Mouse (Mus musculus) ovary, postnatal 36 days (tissue): Measurements from ENCODE around the gene Efcc1.
"Not testable (repeated sequence)": the region's sequence is repeated elsewhere in the genome, so short reads cannot be mapped to it uniquely, and the experiment has no call there.

Experiments used
- DNase-seq: peaks from one replicate; pipeline ENCODE4 v3.0.0; 2022; ENCODE audit warnings: low spot score, mixed read lengths

Efcc1 gene

GRCm38 (mm10) chr6:87744632-87745031 is 14.0 kb downstream of the Efcc1 start:
- no peak for DNase-seq

GRCm38 (mm10) chr6:87745301-87745700 is 14.6 kb downstream of the Efcc1 start:
- no peak for DNase-seq

- no peak for DNase-seq
These were observed 15.4 kb downstream of the Efcc1 start for GRCm38 (mm10) chr6:87746059-87746458.

- DNase-seq = no peak
These were observed 16.2 kb downstream of the Efcc1 start for GRCm38 (mm10) chr6:87746849-87747248.

- no peak for DNase-seq
These were observed 17.4 kb downstream of the Efcc1 start for GRCm38 (mm10) chr6:87748078-87748477.

GRCm38 (mm10) chr6:87748531-87748930 is 17.9 kb downstream of the Efcc1 start:
- no peak for DNase-seq

GRCm38 (mm10) chr6:87750184-87750910 is 19.7 kb downstream of the Efcc1 start:
- DNase-seq = no peak

- DNase-seq = no peak
These were observed 20.9 kb downstream of the Efcc1 start for GRCm38 (mm10) chr6:87751574-87751973.

DNA sequence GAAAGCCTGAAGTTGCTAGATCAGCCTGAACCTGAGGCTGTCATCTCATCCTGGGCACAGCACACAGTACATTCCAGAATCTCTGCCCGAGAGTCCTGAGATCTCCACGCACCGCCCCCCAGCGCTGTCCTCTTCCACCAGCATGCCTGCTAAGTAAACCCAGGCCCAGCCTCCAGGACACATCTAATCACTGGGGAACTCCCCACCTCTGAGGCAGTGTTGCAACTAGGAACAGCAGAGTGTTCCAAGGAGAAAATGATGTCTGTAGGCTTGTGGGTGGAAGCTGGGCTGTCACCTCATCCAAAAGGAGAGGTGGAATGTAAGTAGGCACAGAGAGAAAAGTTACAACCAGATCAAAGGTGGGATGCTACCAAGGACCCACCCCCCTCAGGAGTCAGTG is 24.5 kb downstream of the Efcc1 start:
- DNase-seq = no peak

DNA sequence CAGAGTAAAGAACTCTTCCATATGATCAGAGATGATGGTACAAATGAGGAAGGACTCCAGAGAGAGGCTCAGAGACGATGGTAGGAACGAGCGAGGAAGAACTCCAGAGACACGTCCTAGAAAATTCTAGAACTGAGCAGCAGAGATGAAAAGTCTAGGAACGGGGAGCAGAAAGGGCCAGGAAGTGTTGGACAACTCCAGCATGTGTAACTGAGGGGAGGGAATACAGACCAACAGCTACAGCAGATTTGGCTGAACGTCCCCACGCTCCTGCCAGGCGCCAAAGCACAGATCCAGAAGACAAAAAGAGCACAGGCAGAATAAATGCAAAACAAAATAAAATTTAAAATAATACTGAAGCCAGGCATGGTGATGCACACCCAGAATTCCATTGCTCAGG is 26.2 kb downstream of the Efcc1 start:
- DNase-seq = no peak

- no peak for DNase-seq
These were observed 28.7 kb downstream of the Efcc1 start for GRCm38 (mm10) chr6:87759404-87759803.

DNA sequence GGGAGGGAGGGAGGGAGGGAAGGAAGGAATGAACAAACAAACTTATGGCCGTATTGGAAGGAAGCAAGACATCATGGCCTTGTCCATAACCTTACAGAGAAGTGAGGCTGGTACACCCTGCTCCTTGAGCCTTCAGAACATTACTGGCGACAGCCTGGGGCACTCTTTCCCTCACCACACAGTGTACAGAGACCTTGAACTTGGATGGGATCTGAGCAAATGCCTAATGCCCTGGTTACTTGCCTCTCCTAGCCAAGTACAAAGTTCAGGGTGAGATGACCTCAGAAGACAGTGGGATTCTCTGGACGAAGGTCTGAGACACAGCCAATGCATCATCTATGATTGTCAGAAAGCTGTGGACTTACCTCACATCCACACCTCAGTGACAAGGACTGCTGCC is 29.2 kb downstream of the Efcc1 start:
- DNase-seq = no peak

GRCm38 (mm10) chr6:87762161-87762560 is 31.5 kb downstream of the Efcc1 start:
- no peak for DNase-seq

DNA sequence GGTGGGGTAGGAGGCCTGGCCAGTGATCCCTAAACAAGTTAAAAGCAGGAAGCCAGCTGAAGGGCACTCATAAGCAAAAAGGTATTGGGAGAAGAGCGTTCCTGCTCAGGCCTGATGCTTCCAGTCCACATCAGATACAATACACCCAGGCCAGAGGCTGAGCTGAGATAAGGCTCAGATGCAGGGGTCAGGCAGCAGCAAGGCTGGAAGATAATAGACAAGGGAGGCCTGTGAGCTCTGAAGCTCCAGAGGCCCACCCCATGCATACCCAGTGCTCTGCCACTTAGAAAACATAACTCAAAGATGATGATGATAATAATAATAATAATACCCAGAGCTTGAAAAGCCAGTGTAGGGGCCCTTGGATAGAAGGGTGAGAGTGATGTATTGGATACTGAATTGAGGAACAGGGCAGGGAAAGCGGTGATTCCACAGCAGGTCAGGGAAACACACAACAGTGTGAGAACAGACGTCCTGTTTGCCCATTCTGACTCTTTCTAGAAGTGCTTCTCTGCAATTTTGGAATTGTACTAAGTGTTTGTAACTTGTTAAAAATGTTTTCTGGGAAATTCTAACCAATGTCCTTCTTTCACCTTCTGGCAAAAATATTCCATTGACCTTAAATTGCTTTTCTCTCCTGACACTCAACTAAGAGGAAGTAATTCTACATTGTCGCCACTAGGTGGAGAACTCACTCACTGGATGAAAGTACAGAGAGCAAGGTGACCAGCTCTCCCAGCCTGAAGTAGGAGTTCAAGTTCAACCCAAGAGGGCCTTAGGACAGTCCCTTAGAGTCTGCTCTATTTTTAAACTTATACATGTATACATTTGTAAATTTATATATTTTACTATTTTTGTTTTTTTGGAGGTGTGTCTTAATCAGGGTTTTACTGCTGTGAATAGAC is 33.0 kb downstream of the Efcc1 start:
- no peak for DNase-seq

- DNase-seq = not testable (repeated sequence)
These were observed 33.6 kb downstream of the Efcc1 start for GRCm38 (mm10) chr6:87764296-87764695.

GRCm38 (mm10) chr6:87770626-87771025 is 40.0 kb downstream of the Efcc1 start:
- no peak for DNase-seq

- no peak for DNase-seq
These were observed 43.8 kb downstream of the Efcc1 start for GRCm38 (mm10) chr6:87774466-87774865.

DNA sequence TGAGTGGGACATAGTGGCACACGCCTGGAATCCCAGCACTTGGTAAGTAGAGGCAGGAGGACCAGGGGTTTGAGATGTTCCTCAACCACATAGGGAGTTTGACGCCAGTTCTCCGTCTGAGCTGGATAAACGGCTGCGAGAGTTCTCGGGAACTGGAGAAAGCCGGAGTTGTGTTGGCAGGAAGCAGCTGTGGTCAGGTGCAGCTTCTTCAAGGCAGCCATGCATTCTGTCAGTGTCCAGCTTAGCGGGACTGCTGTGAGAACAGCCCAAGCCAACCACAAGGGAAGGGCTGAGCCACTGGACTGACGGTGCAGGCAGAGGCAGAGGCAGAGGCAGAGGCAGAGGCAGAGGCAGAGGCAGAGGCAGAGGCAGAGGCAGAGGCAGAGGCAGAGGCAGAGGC is 44.2 kb downstream of the Efcc1 start:
- no peak for DNase-seq

GRCm38 (mm10) chr6:87775588-87776245 is 45.0 kb downstream of the Efcc1 start:
- DNase-seq = no peak

GRCm38 (mm10) chr6:87776663-87777062 is 46.0 kb downstream of the Efcc1 start:
- no peak for DNase-seq

DNA sequence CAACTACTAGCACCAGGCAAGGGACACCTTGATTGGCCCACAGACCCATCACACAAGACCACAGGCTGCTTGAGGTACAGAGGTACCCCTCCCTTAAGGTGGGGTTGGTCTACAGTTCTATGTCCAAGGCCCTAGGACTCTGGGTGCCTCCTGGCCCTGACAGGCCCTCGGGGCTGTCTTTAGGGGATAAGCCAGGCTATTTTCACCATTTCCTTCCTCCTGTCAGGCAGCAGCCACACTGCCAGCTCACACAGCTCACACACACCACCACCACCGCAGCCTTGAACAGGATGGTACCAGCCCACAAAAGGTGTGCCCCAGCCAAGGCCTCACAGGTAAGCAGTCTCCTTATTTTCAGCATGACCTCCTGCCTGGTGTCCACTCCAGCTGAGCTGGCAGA is 47.2 kb downstream of the Efcc1 start, which contains the start of gene Gp9:
Gene Gp9, plus strand, starts transcription at position 231 of the 400 bp plus-strand sequence.
- DNase-seq = no peak

DNA sequence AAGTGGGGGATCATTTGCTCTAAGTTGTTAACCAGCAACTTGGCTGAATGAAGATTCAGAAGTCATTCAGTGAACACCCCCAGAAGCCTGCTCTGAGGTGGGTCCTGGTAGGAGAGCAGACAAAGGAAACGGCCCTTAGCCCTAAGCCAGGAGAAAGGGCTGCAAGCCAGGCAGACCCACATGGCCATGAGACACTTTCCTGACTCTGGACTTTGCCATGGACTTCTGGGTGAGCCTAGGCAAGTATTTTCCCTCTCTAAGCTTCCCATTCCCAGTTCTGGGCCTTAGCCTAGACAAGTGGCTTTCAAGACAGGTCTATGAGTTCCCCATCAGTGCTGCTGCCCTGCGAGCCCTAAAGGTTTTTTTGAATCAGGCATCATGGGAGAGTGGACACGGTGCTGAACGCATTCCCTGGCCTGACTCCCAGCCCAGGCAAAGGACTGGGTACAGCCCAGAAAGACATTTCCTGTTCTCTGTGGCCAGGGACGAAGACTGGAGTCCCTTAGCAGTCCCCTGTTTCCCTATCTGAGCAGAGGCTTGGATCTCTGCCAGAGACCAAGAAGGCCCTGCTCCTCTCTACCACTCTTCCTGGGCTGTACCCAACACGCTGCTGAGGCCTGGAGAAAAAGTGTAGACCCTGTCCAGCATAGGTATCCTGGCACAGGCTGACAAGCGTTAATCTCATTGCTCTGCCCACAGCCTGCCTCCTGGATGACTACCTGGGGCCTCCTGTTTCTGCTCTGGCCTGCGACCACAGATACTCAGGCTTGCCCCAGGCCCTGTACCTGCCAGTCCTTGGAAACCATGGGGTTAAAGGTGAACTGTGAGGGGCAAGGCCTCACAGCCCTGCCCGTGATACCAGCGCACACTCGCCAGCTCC is 47.9 kb downstream of the Efcc1 start:
- no peak for DNase-seq
